ENCODE assay signal across 8 mouse cellular contexts in the genomic region with DNA sequence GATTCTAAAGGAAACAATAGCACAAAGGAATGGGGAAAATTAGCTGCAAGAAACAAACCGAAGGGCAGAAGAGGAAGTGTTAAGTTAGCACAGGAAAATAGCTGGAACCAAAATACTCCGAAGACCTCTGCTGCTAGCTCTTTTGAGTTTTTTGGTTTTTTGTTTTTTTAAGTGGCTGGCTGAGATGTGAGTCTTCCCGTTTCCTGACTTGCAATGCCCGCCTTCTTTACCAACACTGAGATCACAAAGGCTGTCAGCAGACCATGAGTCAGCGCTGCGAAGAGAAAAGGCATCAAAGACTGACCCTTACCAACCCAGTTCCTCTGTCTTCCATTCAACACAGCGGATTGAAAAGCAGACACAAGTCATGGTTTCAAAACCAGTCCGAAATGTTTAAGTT. TPM values are rescaled to one million over a fixed set of nuclear protein-coding genes. Genes with fewer than 3 reads are reported as not detected.
DNase-seq lines count a peak whose midpoint lies in the region; ATAC-seq and TF ChIP-seq lines count a peak whose summit lies in the region.

No protein-coding gene starts in this region.

- 0 out of 2 replicates have a peak overlapping the region, but pooled peaks have one; percentile 29 for H3K27ac ChIP-seq in liver, postnatal 0 days (ENCODE audit: low read depth)

- no peak for TF ChIP-seq CTCF in liver, postnatal 0 days (IDR thresholded peaks at IDR 0.05; ENCODE audit: low read depth)

- no peaks in the 10 kb centered on the region for H3K36me3 ChIP-seq in liver, postnatal 0 days (replicated peaks; ENCODE audit: insufficient read depth, low read length)

- no peak overlapping the region for H3K9ac ChIP-seq in liver, postnatal 0 days (replicated peaks)

- peak; percentile 59 for ATAC-seq in CD4-positive, CD25-positive, alpha-beta regulatory T cell, adult 4 months
- ATAC-seq in liver, postnatal 0 days = peak; percentile 49

- WGBS in liver, postnatal 0 days (ENCODE audit: insufficient replicate concordance) = 24% methylated on average over 8 of the region's 8 CpGs

- no peak overlapping the region for H3K4me3 ChIP-seq in liver, postnatal 0 days (ENCODE audit: low read depth, low read length)

- no peak for TF ChIP-seq EP300 in liver, postnatal 0 days (IDR thresholded peaks at IDR 0.05; ENCODE audit: low read depth)

- peak; percentile 37 to 77 for DNase-seq in heart, adult 18-20 months
- DNase-seq in heart, adult 8-10 months (ENCODE audit: low spot score) = no peak
- DNase-seq in embryo, embryonic 9.5 days (ENCODE audit: extremely low spot score) = peak; percentile 26
- no peak for DNase-seq in liver, postnatal 0 days
- no peak for DNase-seq in retina, embryonic 14.5 days (ENCODE audit: low spot score)
- no peak for DNase-seq in cerebellum, adult 11-12 months
- no peak for DNase-seq in frontal cortex, postnatal 25 days (ENCODE audit: low spot score in 2 of 2)

- H3K27me3 ChIP-seq in liver, postnatal 0 days (ENCODE audit: insufficient read depth, low read length) = no peaks in the 10 kb centered on the region

- H3K4me2 ChIP-seq in liver, postnatal 0 days (ENCODE audit: low read depth, low read length) = 0 out of 2 replicates have a peak overlapping the region, but pooled peaks have one; percentile 35

- no peaks in the 10 kb centered on the region for H3K9me3 ChIP-seq in liver, postnatal 0 days (ENCODE audit: low read length)

- 0 out of 2 replicates have a peak, but pooled peaks cover 7% of the 10 kb centered on the region for H3K4me1 ChIP-seq in liver, postnatal 0 days (ENCODE audit: insufficient read depth)

RNA-seq across cellular contexts. Expression of a gene that starts 25.5 kb away (rescaled TPM):
- 10 to 100 TPM; 66.2 to 69.4 TPM for total RNA-seq in heart, adult 18-20 months (2021)
- 10 to 100 TPM; 31.9 to 48.9 (median 41.9) TPM for total RNA-seq in heart, adult 8-10 months (2022)
- 100 to 1,000 TPM; 195 to 238 TPM for polyA plus RNA-seq in CD4-positive, CD25-positive, alpha-beta regulatory T cell, adult 4 months (2017; shearing (Covaris generic))
- polyA plus RNA-seq in liver, postnatal 0 days (2015; fragmentation: Nextera tagmentation; extraction: Ambion mirVana) = 10.3 and 11.1 TPM in 2 replicates

Comparison
In these comparisons a context has a peak if more than half of its experiments do, and no peak if none do; other contexts are left out.
1. DNase-seq: peak in heart, adult 18-20 months (2 of 2) and embryo, embryonic 9.5 days (single experiment); none in heart, adult 8-10 months (single experiment), liver, postnatal 0 days (single experiment), retina, embryonic 14.5 days (single experiment), cerebellum, adult 11-12 months (single experiment) and frontal cortex, postnatal 25 days (0 of 2).